Mouse (Mus musculus) neutrophil, adult 5-6 weeks (primary cell): Measurements from ENCODE around the gene Arid1b. TPM values are rescaled to one million over a fixed set of nuclear protein-coding genes. Genes with fewer than 3 reads are reported as not detected.

Experiments
- ATAC-seq: fragments of 151-379, 151-347 bp; 2 replicates; pipeline ENCODE4 v1.8.0; 2017; ENCODE audit warnings: mild to moderate bottlenecking, moderate TSS enrichment; ENCODE audit not compliant: insufficient number of reproducible peaks, poor library complexity, low FRiP score, severe bottlenecking; ENCODE audit errors: extremely low read depth
- total RNA-seq: library from RNA; stranded (forward); fragments of 200-1000 nt; gene quantifications from 2 replicates; pipeline ENCODE4 v1.2.3, GENCODE M21; 2017

Gene Arid1b
- total RNA-seq, 1 experiment from 2014 or later: 54.9 TPM

DNA sequence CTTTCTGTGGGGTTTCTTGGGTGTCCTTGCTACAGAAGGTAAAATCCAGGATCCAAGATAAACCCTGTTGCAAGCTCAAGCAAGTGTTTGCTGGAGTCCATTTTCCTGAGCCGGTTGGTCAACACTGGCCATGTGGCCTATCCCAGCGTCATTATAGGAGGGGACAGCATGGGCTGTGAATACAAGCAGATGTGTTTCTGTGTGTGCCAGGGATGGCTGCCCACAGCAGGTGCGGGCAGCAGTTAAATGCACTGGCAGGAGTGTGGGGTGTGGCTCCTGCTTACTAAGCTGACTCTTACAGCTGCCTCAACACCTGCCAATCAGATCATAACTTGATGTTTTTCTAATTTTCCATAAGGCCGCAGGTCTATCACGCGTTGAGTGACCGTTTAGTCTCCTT lies 336.5 kb downstream of the Arid1b start:
- no peak for ATAC-seq

- ATAC-seq: no peak
Measured at GRCm38 (mm10) chr17:5331387-5331786, 337.3 kb downstream of the Arid1b start.

- no peak for ATAC-seq
Measured at GRCm38 (mm10) chr17:5334567-5334966, 340.4 kb downstream of the Arid1b start.

- ATAC-seq: no peak
Measured at GRCm38 (mm10) chr17:5344426-5344825, 350.3 kb downstream of the Arid1b start.

DNA sequence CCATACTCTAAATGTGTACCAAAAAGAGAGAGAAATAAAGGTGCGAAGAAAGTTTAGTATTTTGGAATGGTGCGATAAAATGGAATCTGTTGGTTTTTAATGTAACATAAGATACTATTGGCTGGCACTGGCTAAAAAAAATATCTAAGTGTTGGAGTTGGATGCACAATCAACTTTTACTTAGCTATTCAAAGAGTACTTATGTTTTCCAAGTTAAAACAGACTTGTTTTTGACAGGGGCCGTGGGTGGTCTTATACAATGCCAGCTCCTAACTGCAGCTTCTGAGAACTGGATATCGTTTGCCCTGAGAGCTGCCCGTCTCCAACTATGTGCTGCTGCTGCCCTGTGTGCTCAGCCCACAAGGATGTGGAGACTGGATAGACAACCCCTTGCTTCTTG lies 351.7 kb downstream of the Arid1b start:
- no peak for ATAC-seq

- no peak for ATAC-seq
Measured at GRCm38 (mm10) chr17:5352901-5353300, 358.8 kb downstream of the Arid1b start.

DNA sequence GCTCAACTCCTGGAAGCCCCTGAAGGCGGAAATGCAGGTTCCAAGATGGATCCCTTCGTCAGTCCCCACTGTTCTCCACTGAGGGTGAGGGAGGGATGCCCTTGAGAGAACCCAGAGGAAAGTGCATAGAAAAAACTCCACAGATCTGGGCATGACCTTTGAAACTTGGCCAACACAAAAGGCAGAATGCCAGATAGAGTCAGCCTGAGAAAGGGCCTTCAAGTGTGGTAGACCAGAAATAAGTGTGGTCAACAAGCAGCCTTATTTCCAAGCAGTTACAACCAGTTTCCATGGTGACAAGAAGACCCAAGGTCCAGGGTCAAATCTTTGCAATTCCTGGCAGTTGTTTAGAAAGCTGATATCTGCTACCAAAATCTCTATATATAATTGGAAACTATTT lies 366.6 kb downstream of the Arid1b start:
- ATAC-seq: no peak

DNA sequence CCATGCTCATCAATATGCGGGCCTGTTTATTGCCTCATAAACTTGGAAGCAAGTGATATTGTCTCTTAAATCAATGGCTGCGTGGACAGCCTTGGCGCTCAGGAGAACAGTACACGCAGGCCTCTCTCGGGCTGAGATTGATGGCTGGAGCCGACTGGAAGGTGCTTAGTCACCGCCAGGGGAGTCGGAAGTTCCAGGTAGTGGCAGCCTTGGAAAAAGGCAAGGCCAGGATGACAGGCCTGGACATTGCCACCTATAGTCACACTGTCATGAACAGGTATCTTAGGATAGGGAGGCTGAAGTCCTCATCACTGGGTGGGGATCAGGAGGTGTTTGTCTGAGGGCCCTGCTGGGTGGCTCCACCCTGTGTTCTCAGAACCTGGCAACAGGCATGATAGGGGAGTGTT lies 371.9 kb downstream of the Arid1b start:
- ATAC-seq: no peak

DNA sequence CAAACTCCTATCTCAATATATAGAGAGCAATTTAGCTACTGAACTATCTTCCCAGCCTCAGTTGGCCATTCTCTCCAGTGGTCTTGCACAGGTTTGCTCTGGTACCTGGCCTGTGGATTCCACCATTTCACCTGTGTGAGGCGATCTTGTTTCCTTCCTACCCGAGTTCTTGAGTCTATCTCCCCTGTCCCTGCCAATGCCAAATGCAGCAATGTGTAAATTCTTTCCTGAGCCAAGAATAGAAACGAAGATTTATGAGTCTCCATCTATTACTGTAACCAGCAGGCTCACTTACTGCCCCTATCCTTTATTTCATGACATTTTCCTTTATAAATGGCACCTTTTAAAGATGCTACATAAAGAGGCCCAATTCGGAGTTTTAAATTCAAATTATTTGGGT lies 376.9 kb downstream of the Arid1b start:
- ATAC-seq: no peak

DNA sequence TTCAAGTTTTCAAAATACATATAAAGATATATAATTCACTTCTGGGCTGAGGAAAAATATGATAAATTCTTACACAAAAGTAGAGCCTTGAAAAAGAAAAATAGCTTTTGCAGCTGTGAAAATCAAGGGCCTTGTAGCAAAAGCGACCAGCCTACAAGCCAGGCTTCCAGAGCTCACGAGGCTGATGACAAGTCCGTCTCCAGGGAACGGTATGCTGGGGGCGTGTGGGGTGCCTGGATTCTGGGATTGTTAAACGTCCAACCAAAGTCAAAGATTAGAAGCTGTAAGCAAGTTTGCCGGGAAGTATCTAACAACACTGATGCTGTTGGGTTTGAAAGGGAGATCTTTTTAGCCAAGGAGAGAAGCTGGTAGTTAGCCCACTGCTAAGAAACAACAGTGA lies 377.4 kb downstream of the Arid1b start:
- ATAC-seq: no peak

- ATAC-seq: no peak
Measured at GRCm38 (mm10) chr17:5372951-5373350, 378.8 kb downstream of the Arid1b start.

GRCm38 (mm10) chr17:5377151-5377929 lies 383.2 kb downstream of the Arid1b start:
- ATAC-seq: no peak

- ATAC-seq: no peak
Measured at GRCm38 (mm10) chr17:5377930-5378310, 383.8 kb downstream of the Arid1b start.

- ATAC-seq: no peak
Measured at GRCm38 (mm10) chr17:5385694-5386093, 391.6 kb downstream of the Arid1b start.

DNA sequence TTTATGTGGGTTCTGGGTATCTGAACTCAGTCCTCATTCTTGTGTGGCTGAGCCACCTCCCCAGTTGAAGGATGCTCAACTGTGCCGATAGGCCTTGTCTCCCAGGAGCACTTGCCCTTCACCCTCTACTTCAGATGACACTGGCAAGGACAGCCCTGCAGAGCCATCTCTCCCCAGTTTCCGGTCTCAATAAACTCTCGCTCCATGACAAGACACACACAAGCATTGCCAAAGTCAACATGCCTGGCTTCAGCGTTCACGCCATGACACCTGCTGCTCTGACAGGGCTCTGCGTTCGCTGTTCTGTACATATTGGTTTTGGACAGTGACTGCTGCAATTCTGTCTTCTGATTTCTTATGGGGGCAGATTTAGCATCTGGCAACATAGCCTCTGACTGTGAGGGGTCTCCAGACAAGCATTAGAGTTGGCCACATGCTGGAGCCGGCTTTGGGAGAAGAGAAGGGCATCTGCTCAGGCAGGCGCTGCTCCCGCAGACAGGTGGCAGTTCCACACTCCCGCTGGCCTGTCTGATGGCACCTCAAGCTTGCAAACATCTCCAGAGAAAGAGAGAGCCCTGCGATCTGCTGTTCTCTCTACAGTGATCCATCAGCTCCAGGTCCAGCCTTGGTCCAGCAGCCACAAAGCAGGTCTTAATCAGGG lies 392.9 kb downstream of the Arid1b start:
- no peak for ATAC-seq

DNA sequence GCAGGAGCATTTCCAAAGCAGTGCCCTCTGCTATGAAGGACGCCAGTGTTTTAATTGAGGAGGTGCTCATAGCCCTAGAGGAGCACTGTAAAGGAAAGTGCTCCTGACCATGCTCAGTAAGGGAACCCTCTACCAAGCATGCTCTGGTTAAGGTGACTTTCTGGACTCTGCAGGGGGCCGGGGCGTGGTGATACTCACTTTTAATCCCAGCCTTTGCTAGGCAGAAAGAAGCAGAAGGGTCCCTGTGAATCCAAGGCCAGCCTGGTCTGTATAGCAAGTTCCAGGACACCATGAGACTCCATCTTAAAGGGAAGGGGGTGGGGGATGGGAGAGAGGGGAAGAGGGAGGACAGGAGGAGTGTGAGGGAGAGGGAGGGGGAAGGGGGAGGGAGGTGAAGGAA lies 394.2 kb downstream of the Arid1b start:
- ATAC-seq: no peak

DNA sequence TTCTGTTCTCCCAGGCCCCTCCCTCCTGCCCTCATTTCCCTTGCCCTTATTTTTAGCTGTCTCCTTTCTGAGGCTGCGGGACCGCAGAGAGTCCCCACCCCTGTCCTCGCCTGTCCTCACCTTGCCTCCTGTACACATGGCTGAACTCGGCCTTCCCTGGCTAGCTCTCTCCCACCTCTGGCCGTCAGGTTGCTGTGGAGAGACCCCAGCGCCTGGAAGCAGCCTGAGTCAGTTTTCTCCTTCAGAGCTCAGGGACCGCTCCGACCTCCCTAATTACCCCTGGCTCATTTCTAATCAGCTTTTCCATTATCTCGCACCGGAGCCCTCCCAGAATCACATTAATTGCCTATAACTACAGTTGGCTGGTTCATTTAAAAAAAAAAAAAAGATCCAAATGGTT lies 396.6 kb downstream of the Arid1b start:
- no peak for ATAC-seq

GRCm38 (mm10) chr17:5395454-5396205 lies 401.5 kb downstream of the Arid1b start:
- no peak for ATAC-seq

DNA sequence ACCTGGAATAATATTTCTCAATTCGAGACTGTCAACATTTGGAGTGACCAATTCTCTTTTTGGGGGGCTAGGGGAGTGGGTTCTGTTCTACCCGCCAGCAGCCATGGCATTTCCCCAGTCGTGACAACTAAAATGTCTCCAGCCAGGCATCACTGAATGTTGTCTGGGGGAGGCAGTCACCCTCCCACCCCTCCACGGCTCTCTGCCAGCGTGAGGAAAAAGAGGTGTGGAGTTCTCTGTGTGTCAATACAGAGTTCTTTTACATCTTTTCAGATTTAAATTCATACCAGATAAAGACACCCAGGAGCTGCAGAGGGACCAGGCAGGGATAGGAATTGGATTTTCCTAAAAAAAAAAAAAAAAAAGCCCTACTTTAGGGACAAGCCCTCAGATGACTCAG lies 402.1 kb downstream of the Arid1b start:
- ATAC-seq: no peak
